In genomic region chr2:146925296-146925695, GRCm38 (mm10) we compare ENCODE assay signal across 29 mouse cellular contexts.
"Had no signal": no experiment of that assay in that cellular context is flagged by ENCODE, and none has a peak within 500 bp of the region (broad histone marks: within the 10 kb centered on the region; RNA-seq: fewer than 3 reads in every experiment).

No protein-coding gene starts in this region.

- H3K9me3 ChIP-seq: limb, embryonic 15.5 days; liver, embryonic 12.5 days; liver, embryonic 13.5 days; liver, embryonic 15.5 days; lung, embryonic 15.5 days; midbrain, embryonic 10.5 days; midbrain, embryonic 12.5 days; midbrain, embryonic 13.5 days; midbrain, embryonic 15.5 days; neural tube, embryonic 12.5 days had no signal

- H3K27ac ChIP-seq: limb, embryonic 12.5 days; limb, embryonic 13.5 days; limb, embryonic 15.5 days; liver, embryonic 12.5 days; liver, embryonic 13.5 days; liver, embryonic 14.5 days; liver, embryonic 15.5 days; lung, embryonic 15.5 days; macrophage; midbrain, embryonic 10.5 days; midbrain, embryonic 12.5 days; midbrain, embryonic 13.5 days; midbrain, embryonic 15.5 days; neural tube, embryonic 12.5 days had no signal

- H3K4me3 ChIP-seq: limb, embryonic 12.5 days; limb, embryonic 13.5 days; limb, embryonic 15.5 days; liver, embryonic 12.5 days; liver, embryonic 13.5 days; liver, embryonic 15.5 days; lung, embryonic 15.5 days; megakaryocyte, embryonic 14.5 days; midbrain, embryonic 10.5 days; midbrain, embryonic 12.5 days; midbrain, embryonic 13.5 days; midbrain, embryonic 15.5 days; myocyte; neural tube, embryonic 12.5 days had no signal

- H3K36me3 ChIP-seq: limb, embryonic 12.5 days; limb, embryonic 13.5 days; limb, embryonic 15.5 days; liver, embryonic 12.5 days; liver, embryonic 13.5 days; liver, embryonic 15.5 days; lung, embryonic 15.5 days; midbrain, embryonic 12.5 days; midbrain, embryonic 13.5 days; midbrain, embryonic 15.5 days; neural tube, embryonic 12.5 days had no signal

- H3K4me2 ChIP-seq: limb, embryonic 12.5 days; limb, embryonic 13.5 days; limb, embryonic 15.5 days; liver, embryonic 11.5 days; liver, embryonic 12.5 days; liver, embryonic 13.5 days; liver, embryonic 15.5 days; lung, embryonic 14.5 days; lung, embryonic 15.5 days; midbrain, embryonic 11.5 days; midbrain, embryonic 12.5 days; midbrain, embryonic 13.5 days; midbrain, embryonic 15.5 days; neural tube, embryonic 12.5 days had no signal

- DNase-seq: left cerebral cortex, postnatal 4 days; liver; liver, embryonic 13.5 days; liver, postnatal 0 days; lung, adult 18-20 months; lung, adult 2 months; lung, embryonic 14.5 days; lung, postnatal 10 days; lung, postnatal 14 days; lung, postnatal 36 days; lung, postnatal 4 days; midbrain, embryonic 14.5 days had no signal

- H3K4me1 ChIP-seq: limb, embryonic 13.5 days; limb, embryonic 15.5 days; liver, embryonic 13.5 days; liver, embryonic 15.5 days; lung, embryonic 15.5 days; megakaryocyte, embryonic 14.5 days; midbrain, embryonic 15.5 days had no signal

- H3K27me3 ChIP-seq: limb, embryonic 12.5 days; limb, embryonic 13.5 days; limb, embryonic 15.5 days; liver, embryonic 12.5 days; liver, embryonic 13.5 days; liver, embryonic 15.5 days; lung, embryonic 15.5 days; megakaryocyte, embryonic 14.5 days; neural tube, embryonic 12.5 days had no signal

- H3K9ac ChIP-seq: limb, embryonic 12.5 days; limb, embryonic 13.5 days; limb, embryonic 15.5 days; liver, embryonic 12.5 days; liver, embryonic 13.5 days; liver, embryonic 14.5 days; liver, embryonic 15.5 days; liver, postnatal 0 days; lung, embryonic 14.5 days; lung, embryonic 15.5 days; midbrain, embryonic 12.5 days; midbrain, embryonic 13.5 days; midbrain, embryonic 15.5 days; neural tube, embryonic 12.5 days had no signal
